Comparison of ENCODE assay signal across 10 mouse cellular contexts in the genomic region with DNA sequence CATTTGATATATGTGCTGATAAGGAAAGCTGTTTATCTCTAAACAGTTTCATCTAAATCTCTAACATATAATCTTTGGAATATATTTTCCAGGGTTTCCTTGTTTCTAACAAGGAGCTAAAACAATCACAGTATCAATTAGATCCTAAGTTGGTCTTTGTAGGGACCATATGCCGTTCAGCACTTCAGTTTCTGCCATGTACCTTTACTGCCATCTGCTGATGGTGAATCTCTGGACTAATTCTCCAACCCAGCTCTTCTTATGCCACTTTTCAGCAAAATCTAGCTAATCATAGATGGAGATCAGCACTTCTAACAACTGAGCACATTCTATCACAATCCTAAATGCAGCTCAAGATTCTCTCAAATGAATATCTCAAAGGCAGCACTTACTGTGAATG.
DNase-seq lines count a peak whose midpoint lies in the region; ATAC-seq and TF ChIP-seq lines count a peak whose summit lies in the region.
"Had no signal": no experiment of that assay in that cellular context is flagged by ENCODE, and none has a peak within 500 bp of the region (broad histone marks: within the 10 kb centered on the region; RNA-seq: fewer than 3 reads in every experiment).

No protein-coding gene starts in this region.

- peak; percentile 75 for TF ChIP-seq CTCF in left cerebral cortex, adult 2 months (IDR thresholded peaks at IDR 0.05)

- intact Hi-C loops in left cerebral cortex, adult 2 months (cut with DNase I): no loop called here
- intact Hi-C loops in gastrocnemius, postnatal 36 days (cut with DNase I): no loop called here

- H3K27me3 ChIP-seq in midbrain, embryonic 12.5 days: no peaks in the 10 kb centered on the region
- no peaks in the 10 kb centered on the region for H3K27me3 ChIP-seq in midbrain, embryonic 11.5 days (ENCODE audit: control insufficient read depth, insufficient read depth, low read length)

- no peaks in the 10 kb centered on the region for H3K4me1 ChIP-seq in midbrain, embryonic 12.5 days
- H3K4me1 ChIP-seq in midbrain, embryonic 11.5 days (ENCODE audit: control insufficient read depth, insufficient read depth, low read length): no peaks in the 10 kb centered on the region

- no peak overlapping the region for H3K27ac ChIP-seq in midbrain, embryonic 12.5 days (replicated peaks)
- no peak overlapping the region for H3K27ac ChIP-seq in midbrain, embryonic 11.5 days (ENCODE audit: low read depth, low read length)
- no peak overlapping the region for H3K27ac ChIP-seq in left cerebral cortex, adult 2 months

- no peaks in the 10 kb centered on the region for H3K36me3 ChIP-seq in midbrain, embryonic 12.5 days
- H3K36me3 ChIP-seq in midbrain, embryonic 11.5 days (ENCODE audit: control insufficient read depth, insufficient read depth, low read length): no peaks in the 10 kb centered on the region

- WGBS in midbrain, embryonic 12.5 days: 29% methylated on average over 1 of the region's 1 CpGs
- WGBS in midbrain, embryonic 11.5 days: 63% methylated on average over 1 of the region's 1 CpGs

- ATAC-seq in midbrain, embryonic 12.5 days (ENCODE audit: low FRiP score, low read depth): 0 out of 2 replicates have a peak, but pooled peaks have one; percentile 54
- ATAC-seq in midbrain, embryonic 11.5 days (ENCODE audit: low FRiP score): no peak
- ATAC-seq: intestine, embryonic 16.5 days had no signal

- no peak overlapping the region for H3K9ac ChIP-seq in midbrain, embryonic 12.5 days (replicated peaks)
- no peak overlapping the region for H3K9ac ChIP-seq in midbrain, embryonic 11.5 days (ENCODE audit: low read length)

- H3K9me3 ChIP-seq in midbrain, embryonic 12.5 days: no peaks in the 10 kb centered on the region
- H3K9me3 ChIP-seq in midbrain, embryonic 11.5 days (ENCODE audit: control insufficient read depth, low read length): no peaks in the 10 kb centered on the region

- H3K4me3 ChIP-seq in midbrain, embryonic 12.5 days: no peak overlapping the region
- no peak overlapping the region for H3K4me3 ChIP-seq in midbrain, embryonic 11.5 days (ENCODE audit: low read depth, low read length)
- H3K4me3 ChIP-seq in left cerebral cortex, adult 2 months: no peak overlapping the region

- no peak for DNase-seq in midbrain, embryonic 11.5 days (ENCODE audit: low spot score, missing footprints)
- DNase-seq in frontal cortex, postnatal 10 days (ENCODE audit: low spot score in 2 of 2): peak; percentile 24 to 29
- DNase-seq in left cerebral cortex, adult 2 months (ENCODE audit: extremely low spot score in 1 of 2, low spot score in 2 of 2): peak in 1 of 2 experiments; percentile 12
- peak; percentile 6 for DNase-seq in right cerebral cortex, postnatal 4 days
- no peak for DNase-seq in cerebellum, adult 9-11 months
- DNase-seq in gastrocnemius, postnatal 36 days: no peak
- DNase-seq: cerebellum, adult 18-20 months; gastrocnemius, postnatal 10 days had no signal

- H3K4me2 ChIP-seq in midbrain, embryonic 12.5 days (replicated peaks): no peak overlapping the region
- H3K4me2 ChIP-seq in midbrain, embryonic 11.5 days: no peak overlapping the region

Comparison
In these comparisons a context has a peak if more than half of its experiments do, and no peak if none do; other contexts are left out.
1. DNase-seq: peak in frontal cortex, postnatal 10 days (2 of 2) and right cerebral cortex, postnatal 4 days (single experiment); none in midbrain, embryonic 11.5 days (single experiment), cerebellum, adult 9-11 months (single experiment) and gastrocnemius, postnatal 36 days (0 of 2).